Mouse (Mus musculus): ENCODE measurements around the gene Ccdc70.
"Not testable (repeated sequence)": the region's sequence is repeated elsewhere in the genome, so short reads cannot be mapped to it uniquely, and the experiment has no call there.

Ccdc70 gene

DNA sequence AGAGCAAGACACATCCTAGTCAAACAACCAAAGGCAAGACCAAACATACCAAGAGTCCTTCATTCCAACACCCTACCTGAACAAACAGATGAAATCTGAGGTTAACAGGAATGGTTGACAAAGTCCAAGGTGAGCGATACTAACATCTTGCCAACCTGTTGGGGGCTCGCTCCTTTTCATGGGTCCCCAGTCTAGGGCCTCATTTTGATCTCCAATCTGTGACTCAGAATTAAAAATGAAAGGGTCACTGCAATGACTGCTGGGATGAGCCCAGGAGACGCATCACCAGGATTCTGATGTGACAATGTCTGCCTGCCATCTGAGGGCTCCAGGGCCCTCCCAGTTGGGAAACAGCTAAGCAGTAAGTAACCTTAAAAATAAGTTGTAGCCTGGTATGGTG, at the start of gene Ccdc70:
Gene Ccdc70, plus strand, starts transcription at position 301 of the 400 bp plus-strand sequence.
- DNase-seq (ENCODE audit: low spot score): no peak

DNA sequence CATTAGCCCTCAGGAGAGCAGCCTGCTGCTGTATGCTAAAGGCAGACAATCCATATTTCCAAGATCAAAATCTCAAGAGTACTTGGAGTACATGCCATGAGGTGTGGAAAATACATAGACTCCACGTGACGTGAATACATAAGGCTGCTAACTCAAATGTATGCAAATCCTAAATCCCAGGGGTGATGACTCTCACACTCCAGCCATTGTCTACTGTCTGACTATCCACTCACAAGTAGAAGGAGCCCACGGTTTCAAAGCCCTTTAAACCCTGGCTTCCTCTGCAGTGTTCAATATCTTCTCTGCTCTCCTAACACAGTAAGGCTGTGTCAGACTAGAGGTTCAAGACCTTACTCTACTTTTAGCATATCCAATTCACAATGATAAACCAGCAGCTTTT, 38.8 kb upstream of the Ccdc70 start:
- not testable (repeated sequence) for DNase-seq (ENCODE audit: low spot score)

DNA sequence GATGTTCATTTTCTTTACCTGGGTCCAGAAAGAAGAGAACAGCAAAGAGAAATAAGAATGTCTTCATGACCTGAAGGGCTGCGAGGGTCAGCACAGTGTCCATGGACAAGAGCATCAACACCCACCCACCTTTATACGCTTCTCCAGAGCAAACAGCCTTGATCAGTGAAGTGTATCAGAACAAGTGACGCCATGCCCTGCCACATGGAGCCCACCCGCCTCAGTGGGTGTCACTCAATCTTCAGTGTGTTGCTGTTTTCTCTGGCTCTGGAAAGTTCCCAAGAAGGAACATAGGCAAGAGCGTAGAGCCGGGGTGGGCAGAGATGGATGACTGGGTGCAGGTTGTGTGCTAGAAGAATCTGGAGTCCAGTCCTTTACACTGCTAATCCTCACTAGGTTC, 37.0 kb upstream of the Ccdc70 start, which contains the start of gene Defb15:
Gene Defb15, minus strand, starts transcription at position 101 of the 400 bp plus-strand sequence.
- no peak for DNase-seq (ENCODE audit: low spot score)

GRCm38 (mm10) chr8:21938052-21938451, 31.5 kb upstream of the Ccdc70 start, which contains the start of gene Defb35:
Gene Defb35, plus strand, starts transcription at chr8:21938352.
- DNase-seq (ENCODE audit: low spot score): not testable (repeated sequence)

- no peak for DNase-seq (ENCODE audit: low spot score)
Observed at GRCm38 (mm10) chr8:21946462-21946861, 23.1 kb upstream of the Ccdc70 start, which contains the start of gene Defb13. Gene Defb13, plus strand, starts transcription at chr8:21946762.

DNA sequence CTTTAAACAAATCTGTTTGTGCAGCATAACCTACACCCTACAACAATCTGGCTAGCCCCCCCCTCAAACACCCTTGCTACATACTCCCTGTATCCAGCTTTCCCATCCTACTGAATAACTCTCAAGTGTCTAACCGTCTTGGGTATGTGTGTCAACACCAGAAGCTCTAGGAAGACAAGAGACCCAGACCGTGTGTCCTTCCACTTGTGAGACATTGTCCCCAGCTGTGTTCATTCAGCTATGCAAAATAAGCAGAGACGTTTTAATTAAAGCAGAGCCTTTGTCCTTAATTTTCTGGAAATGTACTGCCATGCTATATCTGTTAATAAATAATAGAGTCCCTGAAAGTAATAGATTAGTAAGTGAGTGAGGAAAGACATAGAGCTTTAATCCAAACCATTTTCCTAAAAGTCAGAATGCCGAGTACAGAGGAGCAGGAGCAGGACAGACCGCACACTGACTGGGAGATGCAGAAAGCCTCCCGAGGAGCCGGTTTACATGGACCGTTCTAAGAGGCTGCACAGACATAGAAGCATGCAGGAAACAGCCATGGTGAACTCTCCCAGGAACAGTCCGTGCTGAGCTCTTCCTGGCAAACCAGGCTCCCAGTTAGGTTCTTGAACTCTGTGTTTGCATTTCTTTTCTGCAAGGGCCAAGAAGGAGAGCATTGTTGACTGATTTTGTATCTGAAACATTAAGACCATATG, 22.1 kb upstream of the Ccdc70 start:
- no peak for DNase-seq (ENCODE audit: low spot score)

DNA sequence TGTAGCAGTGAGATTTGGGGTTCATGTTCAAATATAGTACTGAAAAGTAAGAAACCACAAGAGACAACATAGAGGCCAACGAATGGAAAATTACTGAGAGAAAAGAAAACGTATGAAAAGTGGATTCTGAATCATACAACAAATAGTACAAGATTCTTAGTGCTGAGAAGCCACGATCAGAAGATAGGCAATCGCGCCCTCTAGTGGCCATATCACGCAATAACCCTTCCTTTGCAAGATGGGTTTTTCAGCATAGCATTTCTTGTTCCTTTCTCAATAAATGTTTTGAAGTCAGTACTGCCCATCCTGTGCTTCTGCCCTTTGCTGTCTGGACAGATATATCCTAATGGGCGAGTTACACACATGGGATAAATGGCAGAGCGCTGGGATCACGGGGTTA, 14.3 kb upstream of the Ccdc70 start:
- DNase-seq (ENCODE audit: low spot score): no peak

- no peak for DNase-seq (ENCODE audit: low spot score)
Observed at GRCm38 (mm10) chr8:21956336-21956735, 13.2 kb upstream of the Ccdc70 start.

DNA sequence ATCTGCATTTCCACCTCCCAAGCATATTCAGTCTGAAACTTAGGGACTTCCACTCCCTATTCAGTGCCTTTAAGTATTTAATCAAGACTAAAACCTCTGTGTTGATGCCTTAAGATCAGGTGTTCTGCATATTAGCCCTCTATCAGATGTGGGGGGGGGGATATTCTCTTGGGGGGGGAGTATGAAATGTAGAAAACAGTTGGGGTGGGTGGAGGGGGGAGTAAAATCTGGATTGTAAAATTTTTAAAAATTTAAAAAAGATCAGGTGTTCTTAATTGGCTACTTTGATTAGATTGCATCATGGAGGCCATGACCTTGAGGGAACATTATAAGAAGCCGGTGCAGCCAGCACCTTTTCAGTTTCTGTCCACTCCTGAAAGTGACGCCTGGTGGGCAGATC, 11.2 kb upstream of the Ccdc70 start, which contains the start of gene Fam90a1a:
Gene Fam90a1a, plus strand, starts transcription at position 301 of the 400 bp plus-strand sequence.
- DNase-seq (ENCODE audit: low spot score): no peak

DNA sequence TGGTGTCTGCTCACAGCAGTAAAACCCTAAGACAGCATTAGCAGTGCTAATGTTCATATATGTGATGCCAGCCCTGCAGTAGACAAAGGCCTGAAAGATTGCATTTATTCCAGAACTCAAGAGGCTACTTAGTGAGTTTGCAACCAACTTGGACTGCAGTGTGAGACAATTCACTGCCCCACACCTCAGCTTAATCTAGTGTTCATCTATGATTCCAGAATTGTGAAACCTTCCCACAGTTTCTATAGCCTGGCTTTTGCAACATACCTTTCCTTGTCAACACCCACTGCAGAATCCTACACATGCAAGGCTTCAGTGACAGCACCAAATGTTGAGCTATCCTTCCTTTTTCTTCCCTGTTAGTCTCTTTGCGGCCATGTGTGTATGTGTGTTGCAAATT, 2.9 kb upstream of the Ccdc70 start:
- DNase-seq (ENCODE audit: low spot score): no peak

DNA sequence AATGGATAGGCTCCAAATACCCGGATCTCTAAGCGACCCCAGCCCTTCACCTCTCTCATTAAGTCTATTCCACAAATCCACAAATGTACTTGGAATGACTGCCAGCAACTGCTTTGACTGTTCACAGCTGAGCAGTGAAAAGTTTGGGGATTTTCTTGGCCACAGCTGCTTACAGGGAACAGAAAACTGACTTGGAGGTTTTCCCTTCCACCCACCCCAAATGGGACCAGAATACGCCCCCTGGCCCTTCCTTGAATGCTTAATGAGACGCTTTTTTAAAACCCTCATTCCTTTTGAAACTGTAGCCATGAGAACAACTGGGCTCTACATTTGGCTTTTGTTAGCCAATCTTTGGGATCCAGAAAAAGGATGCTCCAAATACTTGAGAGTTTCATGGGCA, 8.6 kb downstream of the Ccdc70 start:
- no peak for DNase-seq (ENCODE audit: low spot score)

DNA sequence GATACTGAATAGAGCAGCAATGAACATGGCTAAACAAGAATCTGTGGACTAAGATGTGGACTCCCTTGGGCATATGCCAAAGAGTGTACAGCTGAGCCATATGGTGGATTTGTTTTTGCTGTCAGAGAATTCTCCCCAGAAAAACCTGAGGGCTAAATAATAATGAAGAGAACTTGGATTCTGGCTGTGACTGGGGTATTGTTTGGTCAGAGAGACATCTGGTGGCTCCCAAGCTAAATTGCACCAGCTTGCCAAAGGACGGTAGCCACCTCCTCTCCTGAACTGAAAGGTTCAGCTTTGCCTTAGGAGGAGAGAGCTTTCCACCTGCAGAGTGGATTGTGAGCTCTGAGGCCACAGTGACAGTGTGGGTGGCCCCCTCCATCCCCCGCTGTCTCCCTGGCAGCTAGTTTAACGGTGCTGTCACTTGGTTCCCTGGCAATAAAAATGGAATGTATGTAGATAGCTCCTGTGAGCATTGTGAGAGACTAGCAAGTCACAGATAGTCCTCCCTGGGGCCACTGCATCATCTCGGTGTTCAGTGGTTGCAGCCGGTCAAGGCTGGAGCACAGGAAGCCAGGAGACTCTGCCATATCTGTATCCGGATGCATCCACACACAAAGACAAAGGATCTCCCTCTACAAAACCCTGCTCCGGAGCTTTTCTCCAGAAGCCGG, 12.2 kb downstream of the Ccdc70 start:
- DNase-seq (ENCODE audit: low spot score): no peak

GRCm38 (mm10) chr8:21992184-21992583, 22.6 kb downstream of the Ccdc70 start:
- no peak for DNase-seq (ENCODE audit: low spot score)

- no peak for DNase-seq (ENCODE audit: low spot score)
Observed at GRCm38 (mm10) chr8:21995181-21995580, 25.6 kb downstream of the Ccdc70 start.

DNA sequence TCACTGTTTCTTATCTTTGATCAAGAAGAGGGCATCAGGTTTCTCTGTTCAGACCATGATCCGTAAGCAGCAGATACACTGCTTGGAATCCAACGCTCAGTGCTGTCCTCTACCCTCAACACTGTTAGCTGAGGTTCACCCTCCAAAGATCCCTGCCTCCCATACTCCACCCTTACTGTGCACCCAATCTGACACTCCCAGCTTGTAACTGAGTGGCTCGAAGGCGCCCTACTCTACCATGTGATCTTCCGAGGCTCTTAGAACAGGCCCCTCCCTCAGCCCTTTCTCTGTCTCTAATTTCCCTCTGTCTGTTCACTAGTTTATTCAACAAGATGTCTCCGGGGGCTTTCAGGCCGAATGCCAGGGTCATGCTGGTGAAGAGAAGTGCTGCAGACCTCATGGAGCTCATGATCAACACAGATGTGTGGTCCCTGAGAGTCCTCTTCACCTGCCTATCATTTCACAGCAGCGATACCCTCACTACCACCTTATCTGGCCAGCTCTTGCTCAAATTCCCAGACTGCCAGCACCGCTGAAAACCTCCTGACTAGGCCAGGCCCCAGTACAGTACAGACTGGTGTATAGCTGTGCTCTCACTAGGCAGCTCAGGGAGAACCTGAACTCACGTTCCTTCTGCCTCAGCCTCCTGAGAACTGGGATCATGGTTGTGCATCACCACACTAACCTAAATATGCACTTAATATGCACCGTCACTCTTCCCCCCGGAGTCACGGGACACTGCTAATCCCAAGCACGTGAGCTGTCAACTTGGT, 35.4 kb downstream of the Ccdc70 start:
- DNase-seq (ENCODE audit: low spot score): no peak

DNA sequence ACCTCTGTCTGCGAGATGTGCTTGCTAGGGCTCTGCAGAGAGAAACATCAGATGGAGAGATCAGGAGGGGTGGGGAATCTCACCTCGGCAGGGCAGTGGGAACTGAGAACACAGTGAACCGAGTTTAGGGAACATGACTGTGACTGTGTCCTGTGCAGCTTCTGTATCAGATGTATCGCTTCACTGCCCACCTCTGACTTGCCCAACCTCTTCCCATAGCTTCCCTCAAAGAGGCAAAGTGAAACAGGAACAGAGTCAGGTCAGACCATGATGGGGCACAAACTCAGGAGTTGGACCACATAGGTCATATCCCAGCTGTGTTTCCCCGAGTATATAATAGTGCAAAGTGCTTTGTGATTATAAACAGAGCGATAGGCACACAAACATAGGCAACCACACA, 36.8 kb downstream of the Ccdc70 start:
- no peak for DNase-seq (ENCODE audit: low spot score)

GRCm38 (mm10) chr8:22009403-22009802, 39.8 kb downstream of the Ccdc70 start:
- no peak for DNase-seq (ENCODE audit: low spot score)

GRCm38 (mm10) chr8:22013034-22013707, 43.6 kb downstream of the Ccdc70 start:
- no peak for DNase-seq (ENCODE audit: low spot score)

DNA sequence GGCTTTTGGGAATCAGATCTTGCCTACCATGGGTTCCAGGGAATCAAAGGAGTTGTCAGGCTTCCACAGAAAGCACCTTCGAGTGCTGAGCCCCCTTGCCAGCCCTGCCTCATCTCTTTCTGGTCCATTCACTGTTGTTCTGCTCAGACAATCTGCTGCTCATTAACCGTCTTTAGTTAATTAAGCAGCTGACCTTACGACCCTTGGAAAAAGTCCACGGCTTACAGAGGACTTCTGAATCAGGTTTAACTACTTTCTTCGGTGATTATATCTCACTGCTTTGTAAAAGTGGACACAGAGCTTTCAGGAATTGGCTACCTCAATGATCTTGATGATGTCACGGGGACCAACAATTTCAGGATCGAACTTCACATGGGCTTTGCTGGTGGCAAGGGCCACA, 48.2 kb downstream of the Ccdc70 start:
- no peak for DNase-seq (ENCODE audit: low spot score)

DNA sequence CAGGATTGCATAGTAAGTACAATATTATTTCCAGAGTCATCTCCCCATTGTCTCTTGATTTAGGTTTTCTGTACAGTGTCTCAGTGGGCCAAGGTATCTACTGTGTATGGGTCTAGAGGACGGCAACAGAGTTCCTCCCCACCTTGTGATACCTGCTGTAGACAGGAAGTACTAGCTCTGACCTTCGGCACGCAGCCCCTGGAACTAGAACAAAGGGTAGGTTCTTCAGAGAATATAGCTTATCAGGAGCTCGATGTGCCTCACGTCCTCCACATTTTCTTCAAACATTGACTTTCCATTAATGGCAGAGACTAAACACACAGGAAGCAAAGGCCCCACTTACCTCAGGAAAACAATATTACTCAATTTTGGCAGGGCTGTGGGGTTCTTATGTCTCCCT, 49.9 kb downstream of the Ccdc70 start:
- no peak for DNase-seq (ENCODE audit: low spot score)

DNA sequence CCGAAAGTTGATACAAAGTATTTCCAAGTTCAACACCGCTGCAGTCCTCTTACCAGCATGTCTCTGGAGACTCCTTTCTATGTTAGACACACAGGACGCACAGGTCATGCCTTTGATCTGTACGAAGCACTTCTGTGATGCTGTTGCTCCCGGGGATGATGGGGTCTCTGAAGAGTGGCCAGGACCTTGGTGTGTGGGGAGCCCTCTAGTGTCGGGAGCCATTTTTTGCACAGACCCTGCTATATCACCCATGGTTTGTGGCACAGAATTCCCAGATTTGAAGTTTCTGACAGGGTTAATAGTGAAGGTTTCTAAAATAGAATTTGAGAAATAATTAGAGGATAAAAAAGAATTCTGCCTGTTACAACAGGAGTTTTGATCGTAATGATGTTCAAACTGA, 52.7 kb downstream of the Ccdc70 start:
- DNase-seq (ENCODE audit: low spot score): no peak
